Mouse (Mus musculus): ENCODE results near the gene Elp6. TPM values are rescaled to one million over a fixed set of nuclear protein-coding genes. Genes with fewer than 3 reads are reported as not detected.

Gene Elp6
- polyA plus RNA-seq, 1 experiment from 2014 or later, result 39.2 TPM

Small RNA genes within 50 kb of the gene (microRNA-seq; reads per million reads assigned to microRNA genes)
- 40.2 reads per million, percentile 43 among the genes with 10 or more reads in this experiment for gene Mir6236

Other genes starting within 250 kb of the Elp6 start
- 111 and 128 TPM in 2 replicates for gene Smarcc1, start 187.5 kb upstream of the Elp6 start, polyA plus RNA-seq (2015; fragmentation: Nextera tagmentation; extraction: Ambion mirVana)
- gene Dhx30, start 187.3 kb upstream of the Elp6 start, polyA plus RNA-seq (2015; fragmentation: Nextera tagmentation; extraction: Ambion mirVana), result 155 and 188 TPM in 2 replicates
- 66.5 and 71.1 TPM in 2 replicates for gene Cspg5, start 61.4 kb upstream of the Elp6 start, polyA plus RNA-seq (2015; fragmentation: Nextera tagmentation; extraction: Ambion mirVana)
- 45.5 and 47.5 TPM in 2 replicates for gene Scap, start 28.1 kb downstream of the Elp6 start, polyA plus RNA-seq (2015; fragmentation: Nextera tagmentation; extraction: Ambion mirVana)
- gene Ptpn23, start 103.0 kb downstream of the Elp6 start, polyA plus RNA-seq (2015; fragmentation: Nextera tagmentation; extraction: Ambion mirVana), result 21.5 and 27.8 TPM in 2 replicates
- 2.8 and 3.1 TPM in 2 replicates for gene Ngp, start 114.6 kb downstream of the Elp6 start, polyA plus RNA-seq (2015; fragmentation: Nextera tagmentation; extraction: Ambion mirVana)
- gene Klhl18, start 171.5 kb downstream of the Elp6 start, polyA plus RNA-seq (2015; fragmentation: Nextera tagmentation; extraction: Ambion mirVana), result 16.6 and 18.6 TPM in 2 replicates
- gene Kif9, start 171.8 kb downstream of the Elp6 start, polyA plus RNA-seq (2015; fragmentation: Nextera tagmentation; extraction: Ambion mirVana), result 2.3 and 2.5 TPM in 2 replicates
- gene Setd2, start 227.4 kb downstream of the Elp6 start, polyA plus RNA-seq (2015; fragmentation: Nextera tagmentation; extraction: Ambion mirVana), result 35.7 and 36.3 TPM in 2 replicates

All from neural tube, embryonic 13.5 days (tissue).